Mouse (Mus musculus): ENCODE results near the gene Phldb3. TPM values are rescaled to one million over a fixed set of nuclear protein-coding genes. Genes with fewer than 3 reads are reported as not detected.

Gene Phldb3
- total and polyA plus RNA-seq, 2 experiments from 2014 or later = 0.73 TPM; not detected in 1

GRCm38 (mm10) chr7:24605561-24605960, 5.0 kb upstream of the Phldb3 start:
- ATAC-seq (no peak), DNase-seq (ENCODE audit: low spot score) (no peak)
- H3K27me3 ChIP-seq (ENCODE audit: insufficient read depth, low read length) = peaks cover 13% of the 10 kb centered on the region
- whole genome bisulfite sequencing = 73% methylated on average over 7 of the region's 7 CpGs
- H3K27ac ChIP-seq = no peak overlapping the region
- no peak overlapping the region for H3K4me3 ChIP-seq (ENCODE audit: low read length)
- TF ChIP-seq CTCF (IDR thresholded peaks at IDR 0.05; ENCODE audit: low read depth) = no peak
- no peak overlapping the region for H3K9ac ChIP-seq (replicated peaks; ENCODE audit: low read length)
- H3K4me2 ChIP-seq (ENCODE audit: low read depth, low read length) = no peak overlapping the region
- H3K9me3 ChIP-seq (ENCODE audit: low read length) = no peaks in the 10 kb centered on the region
- no peaks in the 10 kb centered on the region for H3K36me3 ChIP-seq (ENCODE audit: insufficient read depth, low read length)
- peaks cover 2% of the 10 kb centered on the region; the same call in 1 of the 2 replicates for H3K4me1 ChIP-seq (ENCODE audit: insufficient read depth, low read length)

DNA sequence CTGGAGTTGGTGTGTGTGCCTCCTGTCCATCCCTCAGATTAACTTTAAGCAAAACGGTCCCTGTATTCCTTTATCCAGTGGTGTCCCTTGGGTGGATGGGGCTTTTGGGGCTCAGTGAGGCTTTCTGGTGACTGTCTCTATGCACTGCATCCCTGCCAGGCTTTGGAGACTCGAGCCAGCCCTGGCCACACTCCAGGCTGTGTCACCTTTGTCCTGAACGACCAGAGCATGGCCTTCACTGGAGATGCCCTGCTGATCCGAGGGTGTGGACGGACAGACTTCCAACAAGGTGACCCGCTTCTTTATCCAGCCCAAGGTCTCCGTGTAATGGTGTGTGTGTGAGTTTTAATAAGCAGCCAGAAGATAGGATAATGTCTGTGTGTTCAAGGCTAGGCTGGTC, 4.5 kb upstream of the Phldb3 start:
- no peaks in the 10 kb centered on the region for H3K9me3 ChIP-seq (ENCODE audit: low read length)
- no peak for TF ChIP-seq CTCF (IDR thresholded peaks at IDR 0.05; ENCODE audit: low read depth)
- ATAC-seq (no peak), DNase-seq (ENCODE audit: low spot score) (no peak)
- peaks cover 7% of the 10 kb centered on the region; the same call in 1 of the 2 replicates for H3K4me1 ChIP-seq (ENCODE audit: insufficient read depth, low read length)
- peaks cover 18% of the 10 kb centered on the region for H3K27me3 ChIP-seq (ENCODE audit: insufficient read depth, low read length)
- no peak overlapping the region for H3K4me2 ChIP-seq (ENCODE audit: low read depth, low read length)
- H3K36me3 ChIP-seq (ENCODE audit: insufficient read depth, low read length) = no peaks in the 10 kb centered on the region
- WGBS = 74% methylated on average over 7 of the region's 7 CpGs
- H3K4me3 ChIP-seq (ENCODE audit: low read length) = no peak overlapping the region
- H3K27ac ChIP-seq = no peak overlapping the region
- H3K9ac ChIP-seq (replicated peaks; ENCODE audit: low read length) = no peak overlapping the region

- Histone ChIP-seq H3K36me3 (ENCODE audit: insufficient read depth, low read length) (no peaks in the 10 kb centered on the region), H3K4me2 (ENCODE audit: low read depth, low read length) (no peak overlapping the region), H3K27me3 (ENCODE audit: insufficient read depth, low read length) (peaks cover 37% of the 10 kb centered on the region), H3K4me3 (ENCODE audit: low read length) (no peak overlapping the region), H3K4me1 (ENCODE audit: insufficient read depth, low read length) (peaks cover 12% of the 10 kb centered on the region; the same call in 1 of the 2 replicates), H3K9me3 (ENCODE audit: low read length) (no peaks in the 10 kb centered on the region), H3K9ac (replicated peaks; ENCODE audit: low read length) (no peak overlapping the region), H3K27ac (no peak overlapping the region)
- TF ChIP-seq CTCF (IDR thresholded peaks at IDR 0.05; ENCODE audit: low read depth) = no peak
- ATAC-seq (peak; percentile 68), DNase-seq (ENCODE audit: low spot score) (peak; percentile 77)
- 50% methylated on average over 6 of the region's 6 CpGs for WGBS
Observed at GRCm38 (mm10) chr7:24608017-24608416, 2.5 kb upstream of the Phldb3 start.

DNA sequence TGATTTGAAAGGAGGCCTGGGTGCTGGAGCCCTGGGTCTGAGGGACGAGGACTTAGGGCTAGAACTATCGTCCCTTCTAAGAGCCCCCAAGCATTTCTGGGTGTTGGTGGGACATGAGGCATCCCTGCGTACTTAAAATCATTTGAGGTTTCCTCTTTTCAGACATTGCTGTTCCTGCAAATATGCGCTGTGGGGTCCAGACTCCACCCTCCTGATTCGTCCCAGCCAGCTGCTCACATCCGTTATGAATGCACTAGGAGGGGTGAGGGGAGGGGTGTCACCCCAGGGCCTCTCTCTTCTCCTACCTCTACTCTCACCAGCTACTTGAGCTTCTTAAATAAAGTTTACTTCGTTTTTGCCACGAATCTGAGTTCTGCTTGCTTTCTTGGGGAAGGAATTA, 2.0 kb upstream of the Phldb3 start:
- Histone ChIP-seq H3K27me3 (ENCODE audit: insufficient read depth, low read length) (peaks cover 41% of the 10 kb centered on the region), H3K36me3 (ENCODE audit: insufficient read depth, low read length) (no peaks in the 10 kb centered on the region), H3K4me2 (ENCODE audit: low read depth, low read length) (no peak overlapping the region), H3K9ac (replicated peaks; ENCODE audit: low read length) (no peak overlapping the region), H3K27ac (no peak overlapping the region), H3K9me3 (ENCODE audit: low read length) (no peaks in the 10 kb centered on the region), H3K4me1 (ENCODE audit: insufficient read depth, low read length) (peaks cover 12% of the 10 kb centered on the region; the same call in 1 of the 2 replicates), H3K4me3 (ENCODE audit: low read length) (no peak overlapping the region)
- no peak for ATAC-seq
- no peak for DNase-seq (ENCODE audit: low spot score)
- WGBS = 80% methylated on average over 8 of the region's 8 CpGs
- no peak for TF ChIP-seq CTCF (IDR thresholded peaks at IDR 0.05; ENCODE audit: low read depth)

GRCm38 (mm10) chr7:24610879-24611494, 424 bp downstream of the Phldb3 start:
- peak; percentile 38; the same call in 1 of the 2 replicates for ATAC-seq
- Histone ChIP-seq H3K4me1 (ENCODE audit: insufficient read depth, low read length) (peaks cover 10% of the 10 kb centered on the region; the same call in 1 of the 2 replicates), H3K27ac (no peak overlapping the region), H3K27me3 (ENCODE audit: insufficient read depth, low read length) (peaks cover 43% of the 10 kb centered on the region), H3K9me3 (ENCODE audit: low read length) (no peaks in the 10 kb centered on the region), H3K4me3 (ENCODE audit: low read length) (peak overlapping the region; percentile 32), H3K36me3 (ENCODE audit: insufficient read depth, low read length) (no peaks in the 10 kb centered on the region), H3K9ac (replicated peaks; ENCODE audit: low read length) (no peak overlapping the region; the same call in 1 of the 2 replicates), H3K4me2 (ENCODE audit: low read depth, low read length) (peak overlapping the region; percentile 58)
- DNase-seq (ENCODE audit: low spot score) = peak; percentile 46
- TF ChIP-seq CTCF (IDR thresholded peaks at IDR 0.05; ENCODE audit: low read depth) = no peak
- WGBS = 1% methylated on average over 36 of the region's 36 CpGs

- peaks cover 43% of the 10 kb centered on the region for H3K27me3 ChIP-seq (ENCODE audit: insufficient read depth, low read length)
- H3K36me3 ChIP-seq (ENCODE audit: insufficient read depth, low read length) = no peaks in the 10 kb centered on the region
- no peak overlapping the region for H3K27ac ChIP-seq
- 18% methylated on average over 7 of the region's 7 CpGs for WGBS
- TF ChIP-seq CTCF (IDR thresholded peaks at IDR 0.05; ENCODE audit: low read depth) = no peak
- H3K4me1 ChIP-seq (ENCODE audit: insufficient read depth, low read length) = peaks cover 10% of the 10 kb centered on the region; the same call in 1 of the 2 replicates
- ATAC-seq (no peak), DNase-seq (ENCODE audit: low spot score) (no peak)
- no peaks in the 10 kb centered on the region for H3K9me3 ChIP-seq (ENCODE audit: low read length)
- peak overlapping the region; percentile 32; the same call in 1 of the 2 replicates for H3K4me3 ChIP-seq (ENCODE audit: low read length)
- peak overlapping the region; percentile 58 for H3K4me2 ChIP-seq (ENCODE audit: low read depth, low read length)
- no peak overlapping the region for H3K9ac ChIP-seq (replicated peaks; ENCODE audit: low read length)
Observed at GRCm38 (mm10) chr7:24611709-24612108, 1.1 kb downstream of the Phldb3 start.

- Histone ChIP-seq H3K4me3 (ENCODE audit: low read length) (0 out of 2 replicates have a peak overlapping the region, but pooled peaks have one; percentile 1), H3K9ac (replicated peaks; ENCODE audit: low read length) (no peak overlapping the region), H3K4me2 (ENCODE audit: low read depth, low read length) (peak overlapping the region; percentile 21; the same call in 1 of the 2 replicates), H3K27ac (no peak overlapping the region), H3K9me3 (ENCODE audit: low read length) (no peaks in the 10 kb centered on the region), H3K27me3 (ENCODE audit: insufficient read depth, low read length) (peaks cover 43% of the 10 kb centered on the region), H3K36me3 (ENCODE audit: insufficient read depth, low read length) (no peaks in the 10 kb centered on the region), H3K4me1 (ENCODE audit: insufficient read depth, low read length) (peaks cover 10% of the 10 kb centered on the region; the same call in 1 of the 2 replicates)
- WGBS = 6% methylated on average over 27 of the region's 27 CpGs
- ATAC-seq (no peak), DNase-seq (ENCODE audit: low spot score) (no peak)
- TF ChIP-seq CTCF (IDR thresholded peaks at IDR 0.05; ENCODE audit: low read depth) = no peak
Observed at GRCm38 (mm10) chr7:24612308-24612910, 1.8 kb downstream of the Phldb3 start.
